Mouse (Mus musculus) limb, embryonic 14.5 days (tissue): Measurements from ENCODE around the gene Lrrc1. TPM values are rescaled to one million over a fixed set of nuclear protein-coding genes. Genes with fewer than 3 reads are reported as not detected.

Experiments
- ATAC-seq: fragments of 200-750 bp; cut with Nextera tagmentation; 2 replicates; pipeline ENCODE4 v1.8.0; 2017; ENCODE audit warnings: low read depth, moderate number of reproducible peaks, moderate TSS enrichment; ENCODE audit not compliant: low FRiP score
- DNase-seq: peaks from one replicate; pipeline ENCODE4 v3.0.0-alpha.2; 2015; ENCODE audit warnings: low spot score
- H3K27ac ChIP-seq: fragments of 300-500 bp; sonication (generic); replicated peaks from 2 replicates; pipeline ENCODE4 v1.5.1; 2014; ENCODE audit warnings: low read depth, mild to moderate bottlenecking, low read length, moderate library complexity, mixed read lengths
- H3K27me3 ChIP-seq: fragments of 300-500 bp; sonication (generic); 2 replicates; pipeline ENCODE4 v1.6.1; 2014; ENCODE audit warnings: low read length, mixed read lengths; ENCODE audit not compliant: control insufficient read depth, insufficient read depth
- H3K36me3 ChIP-seq: fragments of 300-500 bp; sonication (generic); 2 replicates; pipeline ENCODE4 v1.6.1; 2014; ENCODE audit warnings: mild to moderate bottlenecking, low read length, moderate library complexity, mixed read lengths; ENCODE audit not compliant: control insufficient read depth, insufficient read depth
- H3K4me1 ChIP-seq: fragments of 300-500 bp; sonication (generic); 2 replicates; pipeline ENCODE4 v1.6.1; 2014; ENCODE audit warnings: antibody characterized with exemption, low read length, mixed read lengths; ENCODE audit not compliant: control insufficient read depth, insufficient read depth
- H3K4me2 ChIP-seq: fragments of 300-500 bp; sonication (generic); replicated peaks from 2 replicates; pipeline ENCODE4 v1.6.1; 2014; ENCODE audit warnings: low read depth, mild to moderate bottlenecking, low read length, moderate library complexity; ENCODE audit not compliant: severe bottlenecking
- H3K4me3 ChIP-seq: fragments of 300-500 bp; sonication (generic); replicated peaks from 2 replicates; pipeline ENCODE4 v1.5.1; 2014; ENCODE audit warnings: low read length
- H3K9ac ChIP-seq: fragments of 300-500 bp; sonication (generic); 2 replicates; pipeline ENCODE4 v1.6.1; 2014; ENCODE audit warnings: mild to moderate bottlenecking, low read depth, low read length, moderate library complexity; ENCODE audit not compliant: severe bottlenecking
- H3K9me3 ChIP-seq: fragments of 300-500 bp; sonication (generic); 2 replicates; pipeline ENCODE4 v1.6.1; 2016; ENCODE audit warnings: low read length; ENCODE audit not compliant: control insufficient read depth
- POLR2A ChIP-seq: fragments of 200-500 bp; IDR thresholded peaks from 2 replicates; pipeline ENCODE4 v1.8.0; 2012; ENCODE audit warnings: inconsistent platforms, mild to moderate bottlenecking, moderate library complexity, borderline replicate concordance; ENCODE audit not compliant: insufficient read depth, insufficient read length; ENCODE audit errors: extremely low read depth
- WGBS: fragments of 180-500 bp; shearing (Covaris S2); extraction: QIAGEN DNeasy Blood & Tissue Kit; methylation state at CpG from one replicate; pipeline ENCODE4 v1.1.7; 2014; 5-methylcytosine and 5-hydroxymethylcytosine counted together
- microRNA-seq: library from miRNA; unstranded; fragments of <30 nt; microRNA quantifications from one replicate; pipeline ENCODE4, GENCODE M21; 2016
- polyA plus RNA-seq, 2 experiments: library from polyadenylated mRNA; depleted of rRNA in 1 of 2; stranded (reverse) in 1 of 2; unstranded in 1 of 2; fragments of >200 nt; fragmentation: Nextera tagmentation in 1 of 2; extraction: Ambion mirVana in 1 of 2; gene quantifications; 2 replicates each; pipeline versions ENCODE4 v1.2.1 to v1.2.3; 2012 to 2014

Gene Lrrc1
- polyA plus RNA-seq, 2 experiments: 16.8 to 26.6 TPM

- Histone ChIP-seq H3K9me3 (no peaks in the 10 kb centered on the region), H3K27ac (no peak overlapping the region), H3K36me3 (no peaks in the 10 kb centered on the region), H3K27me3 (no peaks in the 10 kb centered on the region), H3K4me2 (peak overlapping the region; percentile 19; the same call in 1 of the 2 replicates), H3K4me3 (no peak overlapping the region), H3K9ac (no peak overlapping the region), H3K4me1 (0 out of 2 replicates have a peak, but pooled peaks cover 6% of the 10 kb centered on the region)
- DNase-seq (peak; percentile 54), ATAC-seq (no peak)
- no peak for TF ChIP-seq POLR2A
- 46% methylated on average over 12 of the region's 12 CpGs for WGBS
Measured at GRCm38 (mm10) chr9:77385611-77386010, 159.1 kb downstream of the Lrrc1 start.

- ATAC-seq (no peak), DNase-seq (no peak)
- Histone ChIP-seq H3K9me3 (no peaks in the 10 kb centered on the region), H3K27me3 (no peaks in the 10 kb centered on the region), H3K4me2 (no peak overlapping the region), H3K4me1 (0 out of 2 replicates have a peak, but pooled peaks cover 6% of the 10 kb centered on the region), H3K9ac (no peak overlapping the region), H3K27ac (no peak overlapping the region), H3K36me3 (no peaks in the 10 kb centered on the region), H3K4me3 (no peak overlapping the region)
- TF ChIP-seq POLR2A: no peak
- 88% methylated on average over 9 of the region's 9 CpGs for WGBS
Measured at GRCm38 (mm10) chr9:77384651-77385050, 160.0 kb downstream of the Lrrc1 start.

GRCm38 (mm10) chr9:77383951-77384350 is 160.7 kb downstream of the Lrrc1 start:
- Histone ChIP-seq H3K4me3 (no peak overlapping the region), H3K9me3 (no peaks in the 10 kb centered on the region), H3K4me1 (0 out of 2 replicates have a peak, but pooled peaks cover 6% of the 10 kb centered on the region), H3K36me3 (no peaks in the 10 kb centered on the region), H3K27ac (no peak overlapping the region), H3K27me3 (no peaks in the 10 kb centered on the region), H3K4me2 (no peak overlapping the region), H3K9ac (no peak overlapping the region)
- no peak for ATAC-seq
- 51% methylated on average over 4 of the region's 4 CpGs for WGBS
- TF ChIP-seq POLR2A: no peak
- no peak for DNase-seq

GRCm38 (mm10) chr9:77382514-77382913 is 162.2 kb downstream of the Lrrc1 start:
- H3K9ac ChIP-seq: peak overlapping the region; percentile 31; the same call in 1 of the 2 replicates

GRCm38 (mm10) chr9:77381565-77381964 is 163.1 kb downstream of the Lrrc1 start:
- H3K9ac ChIP-seq: no peak overlapping the region
- H3K4me2 ChIP-seq: no peak overlapping the region
- H3K4me3 ChIP-seq: no peak overlapping the region
- H3K36me3 ChIP-seq: no peaks in the 10 kb centered on the region
- no peaks in the 10 kb centered on the region for H3K27me3 ChIP-seq
- WGBS: 13% methylated on average over 5 of the region's 5 CpGs
- no peak overlapping the region for H3K27ac ChIP-seq
- H3K4me1 ChIP-seq: 0 out of 2 replicates have a peak, but pooled peaks cover 6% of the 10 kb centered on the region
- ATAC-seq: no peak
- TF ChIP-seq POLR2A: no peak
- H3K9me3 ChIP-seq: no peaks in the 10 kb centered on the region
- no peak for DNase-seq

More at GRCm38 (mm10) chr9:77382514-77382913, 162.2 kb downstream of the Lrrc1 start:
- Histone ChIP-seq H3K4me2 (no peak overlapping the region), H3K4me1 (0 out of 2 replicates have a peak, but pooled peaks cover 6% of the 10 kb centered on the region), H3K9me3 (no peaks in the 10 kb centered on the region), H3K36me3 (no peaks in the 10 kb centered on the region), H3K27me3 (no peaks in the 10 kb centered on the region), H3K27ac (no peak overlapping the region), H3K4me3 (no peak overlapping the region)
- no peak for TF ChIP-seq POLR2A
- ATAC-seq (no peak), DNase-seq (no peak)
- WGBS: 42% methylated on average over 3 of the region's 3 CpGs

Small RNA genes lying within 50 kb of the gene (microRNA-seq; reads per million reads assigned to microRNA genes)
- not detected for gene Gm25250

Other genes starting within 250 kb of the Lrrc1 start
- 0.69 and 0.80 TPM in 2 replicates for gene Mlip, start 191.9 kb downstream of the Lrrc1 start, polyA plus RNA-seq (2012; rRNA removed)
- 0.47 and 1.6 TPM in 2 replicates for gene Mlip, start 191.9 kb downstream of the Lrrc1 start, polyA plus RNA-seq (2014; fragmentation: Nextera tagmentation; extraction: Ambion mirVana)
- 2.7 and 3.1 TPM in 2 replicates for gene Klhl31, start 91.6 kb upstream of the Lrrc1 start, polyA plus RNA-seq (2012; rRNA removed)
- 11.7 and 17.1 TPM in 2 replicates for gene Klhl31, start 91.6 kb upstream of the Lrrc1 start, polyA plus RNA-seq (2014; fragmentation: Nextera tagmentation; extraction: Ambion mirVana)
- gene Gclc, start 209.7 kb upstream of the Lrrc1 start, polyA plus RNA-seq (2012; rRNA removed): 15.2 and 17.0 TPM in 2 replicates
- 14.0 and 15.2 TPM in 2 replicates for gene Gclc, start 209.7 kb upstream of the Lrrc1 start, polyA plus RNA-seq (2014; fragmentation: Nextera tagmentation; extraction: Ambion mirVana)